Mouse (Mus musculus) lung, adult 2 months (tissue): ENCODE measurements at regions not wholly inside any gene's neighbourhood (a gene's known extent, or its start where the extent isn't known, plus 50 kb on each side); places are given as distances from the start of the nearest gene placed in this dataset.

ENCODE experiments used
- CTCF ChIP-seq: fragments of 200-500 bp; IDR thresholded peaks from 2 replicates; pipeline ENCODE4 v1.5.1; 2011; ENCODE audit warnings: mild to moderate bottlenecking, low read length, control low read depth; ENCODE audit not compliant: insufficient read depth
- POLR2A ChIP-seq: fragments of 200-500 bp; IDR thresholded peaks from 2 replicates; pipeline ENCODE4 v1.6.1; 2011; ENCODE audit warnings: low read depth, mild to moderate bottlenecking, control low read depth, low read length, borderline replicate concordance; ENCODE audit errors: extremely low read depth

DNA sequence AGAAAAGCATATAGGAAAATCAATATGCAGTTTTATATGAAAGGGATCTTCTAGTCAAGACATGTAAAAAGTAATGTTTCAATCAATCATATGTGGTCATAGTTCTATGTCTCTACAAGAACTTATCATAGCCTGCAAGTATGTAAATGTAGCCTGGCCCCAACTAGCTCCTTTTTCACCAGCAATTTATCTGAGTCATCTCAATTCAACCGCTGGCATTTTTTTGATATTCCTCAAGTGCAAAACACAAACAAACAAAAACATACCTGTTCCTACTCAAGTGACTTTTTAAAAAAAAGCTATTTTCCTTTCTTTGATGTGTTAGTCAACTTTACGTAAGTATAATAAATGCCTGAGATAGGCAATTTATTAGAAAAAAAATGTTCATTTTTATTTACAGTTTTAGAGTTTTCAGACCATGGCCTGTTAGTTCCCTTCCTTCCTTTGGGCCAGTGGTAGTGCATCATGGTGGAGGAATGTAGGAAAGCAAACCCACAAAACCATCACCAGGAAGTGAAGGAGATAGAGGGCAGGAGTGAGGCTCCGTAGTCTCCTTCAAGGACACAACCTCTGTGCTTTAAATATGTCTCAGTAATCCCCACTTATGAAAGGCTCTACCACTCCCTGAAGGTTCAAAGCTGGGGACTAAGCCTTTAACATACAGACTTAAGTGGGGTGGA is 242.7 kb upstream of the Zpld1 start:
- no peak for TF ChIP-seq CTCF
- TF ChIP-seq POLR2A = no peak
